Mouse (Mus musculus) heart, embryonic 13.5 days (tissue): ENCODE data around the gene Akt3. TPM values are rescaled to one million over a fixed set of nuclear protein-coding genes. Genes with fewer than 3 reads are reported as not detected.

Experiments
- ATAC-seq: fragments of 200-750 bp; cut with Nextera tagmentation; 2 replicates; pipeline ENCODE4 v1.8.0; 2017; ENCODE audit warnings: moderate TSS enrichment; ENCODE audit not compliant: insufficient number of reproducible peaks, low FRiP score, low TSS enrichment; ENCODE audit errors: extremely low read depth
- H3K27ac ChIP-seq: fragments of 300-500 bp; sonication (generic); replicated peaks from 2 replicates; pipeline ENCODE4 v1.5.1; 2015; ENCODE audit warnings: moderate library complexity, mild to moderate bottlenecking, inconsistent platforms
- H3K27me3 ChIP-seq: fragments of 300-500 bp; sonication (generic); replicated peaks from 2 replicates; pipeline ENCODE4 v1.6.1; 2015; ENCODE audit warnings: mild to moderate bottlenecking, inconsistent platforms
- H3K36me3 ChIP-seq: fragments of 300-500 bp; sonication (generic); 2 replicates; pipeline ENCODE4 v1.6.1; 2015; ENCODE audit warnings: mild to moderate bottlenecking, inconsistent platforms
- H3K4me1 ChIP-seq: fragments of 300-500 bp; sonication (generic); 2 replicates; pipeline ENCODE4 v1.6.1; 2015; ENCODE audit warnings: inconsistent platforms
- H3K4me2 ChIP-seq: fragments of 300-500 bp; sonication (generic); 2 replicates; pipeline ENCODE4 v1.6.1; 2015; ENCODE audit warnings: inconsistent platforms, mild to moderate bottlenecking, moderate library complexity
- H3K4me3 ChIP-seq: fragments of 300-500 bp; sonication (generic); 2 replicates; pipeline ENCODE4 v1.5.1; 2015; ENCODE audit warnings: moderate library complexity, mild to moderate bottlenecking, inconsistent platforms
- H3K9ac ChIP-seq: fragments of 300-500 bp; sonication (generic); 2 replicates; pipeline ENCODE4 v1.6.1; 2015; ENCODE audit warnings: inconsistent platforms, mild to moderate bottlenecking, moderate library complexity
- H3K9me3 ChIP-seq: fragments of 300-500 bp; sonication (generic); 2 replicates; pipeline ENCODE4 v1.6.1; 2016; ENCODE audit warnings: inconsistent platforms
- WGBS: fragments of 180-500 bp; shearing (Covaris S2); methylation state at CpG from one replicate; pipeline ENCODE4 v1.1.7; 2015; ENCODE audit warnings: mixed read lengths; 5-methylcytosine and 5-hydroxymethylcytosine counted together
- polyA plus RNA-seq: library from polyadenylated mRNA; unstranded; fragments of >200 nt; fragmentation: Nextera tagmentation; extraction: Ambion mirVana; gene quantifications from 2 replicates; pipeline ENCODE4 v1.2.1, GENCODE M21; 2015

Gene Akt3
- polyA plus RNA-seq, 1 experiment from 2014 or later: 3.8 TPM

- H3K4me1 ChIP-seq: peaks cover 44% of the 10 kb centered on the region
- no peak for ATAC-seq
- WGBS: 45% methylated on average over 6 of the region's 6 CpGs
- no peaks in the 10 kb centered on the region for H3K9me3 ChIP-seq
- H3K36me3 ChIP-seq: no peaks in the 10 kb centered on the region
- no peak overlapping the region for H3K4me2 ChIP-seq
- no peaks in the 10 kb centered on the region for H3K27me3 ChIP-seq
- no peak overlapping the region for H3K4me3 ChIP-seq
- no peak overlapping the region; the same call in 1 of the 2 replicates for H3K27ac ChIP-seq
- no peak overlapping the region for H3K9ac ChIP-seq
Observed at GRCm38 (mm10) chr1:177010607-177011302, 247.2 kb downstream of the Akt3 start.

GRCm38 (mm10) chr1:177010041-177010440 is 248.0 kb downstream of the Akt3 start:
- H3K4me1 ChIP-seq: peaks cover 38% of the 10 kb centered on the region
- H3K36me3 ChIP-seq: no peaks in the 10 kb centered on the region
- H3K9me3 ChIP-seq: no peaks in the 10 kb centered on the region
- ATAC-seq: no peak
- no peak overlapping the region for H3K4me3 ChIP-seq
- no peak overlapping the region for H3K4me2 ChIP-seq
- 51% methylated on average over 3 of the region's 3 CpGs for WGBS
- no peak overlapping the region for H3K9ac ChIP-seq
- H3K27ac ChIP-seq: no peak overlapping the region
- no peaks in the 10 kb centered on the region for H3K27me3 ChIP-seq

- ATAC-seq: no peak
- peaks cover 36% of the 10 kb centered on the region for H3K4me1 ChIP-seq
- no peak overlapping the region for H3K27ac ChIP-seq
- no peak overlapping the region for H3K9ac ChIP-seq
- H3K4me2 ChIP-seq: no peak overlapping the region
- H3K27me3 ChIP-seq: no peaks in the 10 kb centered on the region
- whole genome bisulfite sequencing: 48% methylated on average over 1 of the region's 1 CpGs
- no peak overlapping the region for H3K4me3 ChIP-seq
- H3K9me3 ChIP-seq: no peaks in the 10 kb centered on the region
- H3K36me3 ChIP-seq: no peaks in the 10 kb centered on the region
Observed at GRCm38 (mm10) chr1:177008777-177009176, 249.2 kb downstream of the Akt3 start.

GRCm38 (mm10) chr1:177007405-177007804 is 250.6 kb downstream of the Akt3 start:
- no peak for ATAC-seq
- Histone ChIP-seq H3K36me3 (no peaks in the 10 kb centered on the region), H3K4me2 (no peak overlapping the region), H3K9ac (no peak overlapping the region), H3K9me3 (no peaks in the 10 kb centered on the region), H3K4me3 (no peak overlapping the region), H3K27ac (no peak overlapping the region), H3K27me3 (no peaks in the 10 kb centered on the region), H3K4me1 (peaks cover 36% of the 10 kb centered on the region)
- 77% methylated on average over 3 of the region's 3 CpGs for WGBS

- no peak overlapping the region for H3K9ac ChIP-seq
- H3K4me3 ChIP-seq: no peak overlapping the region
- H3K4me2 ChIP-seq: no peak overlapping the region
- no peak overlapping the region for H3K27ac ChIP-seq
- 69% methylated on average over 4 of the region's 4 CpGs for WGBS
- ATAC-seq: no peak
- H3K36me3 ChIP-seq: no peaks in the 10 kb centered on the region
- H3K27me3 ChIP-seq: no peaks in the 10 kb centered on the region
- H3K9me3 ChIP-seq: no peaks in the 10 kb centered on the region
- H3K4me1 ChIP-seq: peaks cover 13% of the 10 kb centered on the region
Observed at GRCm38 (mm10) chr1:177004041-177004741, 253.8 kb downstream of the Akt3 start.

- H3K4me1 ChIP-seq: peaks cover 12% of the 10 kb centered on the region
- no peak overlapping the region for H3K4me2 ChIP-seq
- no peak overlapping the region for H3K9ac ChIP-seq
- peaks cover under 1% of the 10 kb centered on the region; the same call in 1 of the 2 replicates for H3K27me3 ChIP-seq
- H3K4me3 ChIP-seq: no peak overlapping the region
- no peak overlapping the region for H3K27ac ChIP-seq
- no peak for ATAC-seq
- no peaks in the 10 kb centered on the region for H3K9me3 ChIP-seq
- no peaks in the 10 kb centered on the region for H3K36me3 ChIP-seq
- 67% methylated on average over 6 of the region's 6 CpGs for WGBS
Observed at GRCm38 (mm10) chr1:177002951-177003350, 255.1 kb downstream of the Akt3 start.

- Histone ChIP-seq H3K36me3 (no peaks in the 10 kb centered on the region), H3K27me3 (peaks cover 4% of the 10 kb centered on the region; the same call in 1 of the 2 replicates), H3K9ac (no peak overlapping the region), H3K4me2 (no peak overlapping the region), H3K4me3 (no peak overlapping the region), H3K27ac (no peak overlapping the region), H3K4me1 (peaks cover 33% of the 10 kb centered on the region), H3K9me3 (no peaks in the 10 kb centered on the region)
- WGBS: 56% methylated on average over 6 of the region's 6 CpGs
- no peak for ATAC-seq
Observed at GRCm38 (mm10) chr1:176999011-176999410, 259.0 kb downstream of the Akt3 start.

- H3K9ac ChIP-seq: peak overlapping the region; percentile 72
- peaks cover 41% of the 10 kb centered on the region for H3K4me1 ChIP-seq
- no peaks in the 10 kb centered on the region for H3K36me3 ChIP-seq
- peak overlapping the region; percentile 65 for H3K4me2 ChIP-seq
- WGBS: 49% methylated on average over 33 of the region's 33 CpGs
- H3K27ac ChIP-seq: no peak overlapping the region
- no peaks in the 10 kb centered on the region for H3K9me3 ChIP-seq
- peaks cover 4% of the 10 kb centered on the region; the same call in 1 of the 2 replicates for H3K27me3 ChIP-seq
- H3K4me3 ChIP-seq: peak overlapping the region; percentile 30
- no peak for ATAC-seq
Observed at GRCm38 (mm10) chr1:176997711-176998689, 260.0 kb downstream of the Akt3 start.

GRCm38 (mm10) chr1:176997254-176997653 is 260.7 kb downstream of the Akt3 start:
- H3K4me2 ChIP-seq: peak overlapping the region; percentile 65
- H3K27me3 ChIP-seq: peaks cover 4% of the 10 kb centered on the region; the same call in 1 of the 2 replicates
- ATAC-seq: no peak
- peaks cover 43% of the 10 kb centered on the region for H3K4me1 ChIP-seq
- H3K9me3 ChIP-seq: no peaks in the 10 kb centered on the region
- 0 out of 2 replicates have a peak overlapping the region, but pooled peaks have one; percentile 11 for H3K4me3 ChIP-seq
- H3K9ac ChIP-seq: peak overlapping the region; percentile 56
- 55% methylated on average over 6 of the region's 6 CpGs for WGBS
- H3K36me3 ChIP-seq: no peaks in the 10 kb centered on the region
- H3K27ac ChIP-seq: peak overlapping the region; percentile 50; the same call in 1 of the 2 replicates

- no peak for ATAC-seq
- Histone ChIP-seq H3K9me3 (no peaks in the 10 kb centered on the region), H3K4me1 (peaks cover 43% of the 10 kb centered on the region), H3K27ac (peak overlapping the region; percentile 50), H3K27me3 (peaks cover 4% of the 10 kb centered on the region; the same call in 1 of the 2 replicates), H3K4me3 (peak overlapping the region; percentile 11), H3K4me2 (peak overlapping the region; percentile 65), H3K9ac (peak overlapping the region; percentile 56; the same call in 1 of the 2 replicates), H3K36me3 (no peaks in the 10 kb centered on the region)
- 38% methylated on average over 16 of the region's 16 CpGs for WGBS
Observed at GRCm38 (mm10) chr1:176996630-176997201, 261.3 kb downstream of the Akt3 start.
